In the genomic region with DNA sequence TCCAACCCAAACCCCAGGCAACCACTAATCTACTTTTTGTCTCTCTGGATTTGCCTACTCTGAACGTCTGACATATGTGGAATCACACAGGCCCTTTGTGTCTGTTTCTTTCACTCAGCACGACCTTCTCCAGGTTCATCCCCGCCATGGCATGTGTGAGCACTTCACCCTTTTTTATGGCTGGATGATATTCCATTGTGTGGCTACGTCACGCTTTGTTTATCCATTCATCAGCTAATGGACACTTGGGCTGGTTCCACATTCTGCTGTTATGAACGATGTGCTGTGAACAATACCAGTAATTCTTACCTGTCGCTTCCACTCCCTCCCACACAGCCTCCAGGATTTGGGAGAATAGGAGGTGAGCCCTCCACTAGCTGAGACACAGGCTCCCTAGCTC, we compare ENCODE assay signal across 10 mouse cellular contexts. TPM values are rescaled to one million over a fixed set of nuclear protein-coding genes. Genes with fewer than 3 reads are reported as not detected.
A peak's percentile ranks its signal among the peaks of the same experiment; 100 is the strongest.
DNase-seq lines count a peak whose midpoint lies in the region; ATAC-seq lines count a peak whose summit lies in the region.
"Had no signal": no experiment of that assay in that cellular context is flagged by ENCODE, and none has a peak within 500 bp of the region (broad histone marks: within the 10 kb centered on the region; RNA-seq: fewer than 3 reads in every experiment).

No protein-coding gene starts in this region.

- peak overlapping the region; percentile 97 for H3K27ac ChIP-seq in forebrain, embryonic 10.5 days
- H3K27ac ChIP-seq in forebrain, embryonic 11.5 days (ENCODE audit: low read depth, low read length), result no peak overlapping the region
- peak overlapping the region; percentile 3; the same call in 1 of the 2 replicates for H3K27ac ChIP-seq in kidney, embryonic 14.5 days (ENCODE audit: low read depth, low read length)
- H3K27ac ChIP-seq in embryonic facial prominence, embryonic 12.5 days, result 0 out of 2 replicates have a peak overlapping the region, but pooled peaks have one; percentile 97
- H3K27ac ChIP-seq in liver, embryonic 13.5 days, result peak overlapping the region; percentile 92; the same call in 1 of the 2 replicates

- WGBS in forebrain, embryonic 10.5 days, result 36% methylated on average over 7 of the region's 7 CpGs
- 40% methylated on average over 7 of the region's 7 CpGs for WGBS in forebrain, embryonic 11.5 days
- WGBS in kidney, embryonic 14.5 days, result 54% methylated on average over 7 of the region's 7 CpGs
- 51% methylated on average over 7 of the region's 7 CpGs for WGBS in embryonic facial prominence, embryonic 12.5 days
- WGBS in liver, embryonic 13.5 days (ENCODE audit: insufficient replicate concordance), result 71% methylated on average over 7 of the region's 7 CpGs

- no peak overlapping the region for H3K4me2 ChIP-seq in forebrain, embryonic 11.5 days (ENCODE audit: low read depth, low read length, severe bottlenecking)
- H3K4me2 ChIP-seq in kidney, embryonic 14.5 days (replicated peaks; ENCODE audit: low read depth, low read length), result peak overlapping the region; percentile 71
- peak overlapping the region; percentile 96 for H3K4me2 ChIP-seq in embryonic facial prominence, embryonic 12.5 days (replicated peaks)
- H3K4me2 ChIP-seq in liver, embryonic 13.5 days, result peak overlapping the region; percentile 98

- H3K9ac ChIP-seq in forebrain, embryonic 11.5 days (ENCODE audit: low read length), result no peak overlapping the region
- no peak overlapping the region for H3K9ac ChIP-seq in kidney, embryonic 14.5 days (ENCODE audit: low read depth, low read length)
- H3K9ac ChIP-seq in embryonic facial prominence, embryonic 12.5 days, result peak overlapping the region; percentile 97
- H3K9ac ChIP-seq in liver, embryonic 13.5 days, result peak overlapping the region; percentile 80; the same call in 1 of the 2 replicates

- peaks cover 35% of the 10 kb centered on the region for H3K36me3 ChIP-seq in forebrain, embryonic 10.5 days (replicated peaks)
- H3K36me3 ChIP-seq in forebrain, embryonic 11.5 days (ENCODE audit: control insufficient read depth, insufficient read depth, low read length), result peaks cover 5% of the 10 kb centered on the region; the same call in 1 of the 2 replicates
- H3K36me3 ChIP-seq in kidney, embryonic 14.5 days (ENCODE audit: control insufficient read depth, insufficient read depth, low read length), result peaks cover 29% of the 10 kb centered on the region
- H3K36me3 ChIP-seq in embryonic facial prominence, embryonic 12.5 days, result peaks cover 25% of the 10 kb centered on the region
- H3K36me3 ChIP-seq in liver, embryonic 13.5 days, result peaks cover 21% of the 10 kb centered on the region

- no peak for DNase-seq in forebrain, embryonic 10.5 days (ENCODE audit: extremely low spot score, low spot score)
- DNase-seq in forebrain, embryonic 11.5 days (ENCODE audit: low spot score), result no peak
- DNase-seq in kidney, postnatal 4 days, result no peak
- no peak for DNase-seq in liver, embryonic 13.5 days
- no peak for DNase-seq in layer of hippocampus, postnatal 10 days (ENCODE audit: low spot score in 2 of 2)
- DNase-seq in thymus, postnatal 36 days, result no peak
- DNase-seq: gastrocnemius, postnatal 14 days had no signal

- peaks cover 70% of the 10 kb centered on the region for H3K4me1 ChIP-seq in forebrain, embryonic 10.5 days
- peaks cover 30% of the 10 kb centered on the region for H3K4me1 ChIP-seq in forebrain, embryonic 11.5 days (replicated peaks; ENCODE audit: control insufficient read depth, insufficient read depth, low read length)
- peaks cover 43% of the 10 kb centered on the region for H3K4me1 ChIP-seq in kidney, embryonic 14.5 days (ENCODE audit: control insufficient read depth, insufficient read depth, low read length)
- H3K4me1 ChIP-seq in embryonic facial prominence, embryonic 12.5 days, result peaks cover 51% of the 10 kb centered on the region
- H3K4me1 ChIP-seq in liver, embryonic 13.5 days (replicated peaks), result peaks cover 69% of the 10 kb centered on the region

- peaks cover 48% of the 10 kb centered on the region for H3K27me3 ChIP-seq in forebrain, embryonic 10.5 days (ENCODE audit: poor library complexity, severe bottlenecking)
- H3K27me3 ChIP-seq in forebrain, embryonic 11.5 days (ENCODE audit: control insufficient read depth, insufficient read depth, low read length), result peaks cover 9% of the 10 kb centered on the region
- H3K27me3 ChIP-seq in kidney, embryonic 14.5 days (ENCODE audit: control insufficient read depth, insufficient read depth, low read length), result no peaks in the 10 kb centered on the region
- H3K27me3 ChIP-seq in embryonic facial prominence, embryonic 12.5 days, result no peaks in the 10 kb centered on the region
- peaks cover 27% of the 10 kb centered on the region for H3K27me3 ChIP-seq in liver, embryonic 13.5 days

- ATAC-seq in forebrain, embryonic 11.5 days (replicated peaks; ENCODE audit: low FRiP score), result no peak
- ATAC-seq in kidney, embryonic 14.5 days (ENCODE audit: low FRiP score, low TSS enrichment), result no peak
- ATAC-seq in embryonic facial prominence, embryonic 12.5 days (ENCODE audit: insufficient number of reproducible peaks, insufficient read depth, low FRiP score, low TSS enrichment), result no peak
- ATAC-seq in liver, embryonic 13.5 days (ENCODE audit: low read depth), result no peak

- peak overlapping the region; percentile 90 for H3K4me3 ChIP-seq in forebrain, embryonic 10.5 days
- no peak overlapping the region for H3K4me3 ChIP-seq in forebrain, embryonic 11.5 days (ENCODE audit: low read depth, low read length)
- H3K4me3 ChIP-seq in kidney, embryonic 14.5 days (ENCODE audit: low read length), result peak overlapping the region; percentile 97; the same call in 1 of the 2 replicates
- 0 out of 2 replicates have a peak overlapping the region, but pooled peaks have one; percentile 88 for H3K4me3 ChIP-seq in embryonic facial prominence, embryonic 12.5 days
- H3K4me3 ChIP-seq in liver, embryonic 13.5 days (replicated peaks), result 0 out of 2 replicates have a peak overlapping the region, but pooled peaks have one; percentile 67

- H3K9me3 ChIP-seq in forebrain, embryonic 10.5 days, result peaks cover 12% of the 10 kb centered on the region
- no peaks in the 10 kb centered on the region; the same call in 1 of the 2 replicates for H3K9me3 ChIP-seq in forebrain, embryonic 11.5 days (ENCODE audit: control insufficient read depth, low read length)
- H3K9me3 ChIP-seq in kidney, embryonic 14.5 days (ENCODE audit: control insufficient read depth, low read length), result peaks cover 8% of the 10 kb centered on the region; the same call in 1 of the 2 replicates
- peaks cover 9% of the 10 kb centered on the region; the same call in 1 of the 2 replicates for H3K9me3 ChIP-seq in embryonic facial prominence, embryonic 12.5 days
- peaks cover 7% of the 10 kb centered on the region for H3K9me3 ChIP-seq in liver, embryonic 13.5 days (replicated peaks)

RNA-seq across cellular contexts. Expression of a gene that starts 5.8 kb away (rescaled TPM):
- 3.6 and 3.7 TPM in 2 replicates for polyA plus RNA-seq in forebrain, embryonic 10.5 days (2016; fragmentation: Nextera tagmentation; extraction: Ambion mirVana)
- polyA plus RNA-seq in forebrain, embryonic 11.5 days (2014; fragmentation: Nextera tagmentation; extraction: Ambion mirVana), result 6.5 and 7.4 TPM in 2 replicates
- polyA plus RNA-seq in kidney, embryonic 14.5 days (2014; fragmentation: Nextera tagmentation; extraction: Ambion mirVana), result 12.2 and 14.3 TPM in 2 replicates
- polyA plus RNA-seq in embryonic facial prominence, embryonic 12.5 days (2016; fragmentation: Nextera tagmentation; extraction: Ambion mirVana), result 25.4 and 26.0 TPM in 2 replicates
- 2.5 and 2.8 TPM in 2 replicates for polyA plus RNA-seq in liver, embryonic 13.5 days (2015; fragmentation: Nextera tagmentation; extraction: Ambion mirVana)
- 1 to 10 TPM; 1.7 to 3.7 TPM for total RNA-seq in layer of hippocampus, postnatal 10 days (2021)
- total RNA-seq: neutrophil, adult 5-6 weeks had no signal

Comparison
In these comparisons a context has a peak if more than half of its experiments do, and no peak if none do; other contexts are left out.
1. H3K9ac ChIP-seq: peak in embryonic facial prominence, embryonic 12.5 days (single experiment) and liver, embryonic 13.5 days (single experiment); none in forebrain, embryonic 11.5 days (single experiment) and kidney, embryonic 14.5 days (single experiment).